In the genomic region with DNA sequence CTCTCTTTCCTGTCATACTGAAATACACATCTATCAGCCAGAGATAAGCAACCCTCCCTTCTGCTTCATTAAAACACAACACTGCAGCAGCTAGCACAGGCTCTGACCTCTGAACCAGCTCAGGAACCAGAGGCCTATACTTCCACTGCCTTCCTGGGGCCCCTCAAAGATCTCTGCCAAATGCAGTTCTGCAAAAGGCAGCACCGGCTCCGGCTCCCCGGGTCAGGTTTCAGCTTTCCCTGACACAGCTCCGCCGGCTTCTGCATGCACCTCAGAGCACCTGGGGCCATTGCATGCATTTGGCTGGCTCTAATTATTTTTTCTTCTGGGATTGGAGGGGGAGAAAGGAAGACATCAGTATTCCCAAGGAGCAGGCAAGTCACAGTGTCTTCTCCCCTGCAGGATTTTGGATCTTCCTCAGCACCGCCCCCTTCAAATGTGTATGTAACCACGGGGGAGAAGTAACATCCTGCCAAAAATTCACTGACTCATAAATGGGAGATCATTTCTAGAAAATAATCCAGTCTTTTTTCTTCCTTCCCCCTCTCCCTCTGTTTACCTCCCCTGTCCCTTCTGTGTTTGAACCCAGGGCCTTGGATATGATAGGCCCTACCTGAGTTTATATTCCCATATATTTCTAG, we compare ENCODE assay signal across 7 mouse cellular contexts.
DNase-seq lines count a peak whose midpoint lies in the region; ATAC-seq lines count a peak whose summit lies in the region.

No protein-coding gene starts in this region.

- ATAC-seq in hematopoietic stem cell, adult 5-6 weeks (replicated peaks in 1 of 2; ENCODE audit: insufficient read depth in 1 of 2, low FRiP score in 2 of 2, low TSS enrichment in 1 of 2, low read depth in 1 of 2, poor library complexity in 2 of 2, severe bottlenecking in 2 of 2), result peak; percentile 52 to 82
- ATAC-seq in liver, embryonic 12.5 days, result peak; percentile 46; the same call in 1 of the 2 replicates

- H3K9ac ChIP-seq in liver, embryonic 12.5 days, result no peak overlapping the region

- no peak overlapping the region for H3K4me3 ChIP-seq in liver, embryonic 12.5 days

- H3K27ac ChIP-seq in liver, embryonic 12.5 days, result peak overlapping the region; percentile 7; the same call in 1 of the 2 replicates

- no peaks in the 10 kb centered on the region for H3K9me3 ChIP-seq in liver, embryonic 12.5 days (replicated peaks)

- peak; percentile 45 for DNase-seq in kidney, postnatal 10 days
- no peak for DNase-seq in kidney, adult 9 months
- DNase-seq in embryo, embryonic 10 days (ENCODE audit: low spot score), result peak; percentile 81
- peak; percentile 35 for DNase-seq in right cerebral cortex, postnatal 25 days
- no peak for DNase-seq in adrenal gland, adult 2 months

- peaks cover 27% of the 10 kb centered on the region for H3K36me3 ChIP-seq in liver, embryonic 12.5 days

- 41% methylated on average over 7 of the region's 7 CpGs for WGBS in liver, embryonic 12.5 days (ENCODE audit: insufficient replicate concordance)

- H3K4me1 ChIP-seq in liver, embryonic 12.5 days, result peaks cover 47% of the 10 kb centered on the region

- no peak overlapping the region for H3K4me2 ChIP-seq in liver, embryonic 12.5 days

- no peaks in the 10 kb centered on the region for H3K27me3 ChIP-seq in liver, embryonic 12.5 days (replicated peaks)

Comparison
In these comparisons a context has a peak if more than half of its experiments do, and no peak if none do; other contexts are left out.
1. DNase-seq: peak in kidney, postnatal 10 days (single experiment), embryo, embryonic 10 days (single experiment) and right cerebral cortex, postnatal 25 days (single experiment); none in kidney, adult 9 months (single experiment) and adrenal gland, adult 2 months (single experiment).